Mouse (Mus musculus): ENCODE data around the gene Mbnl3. TPM values are rescaled to one million over a fixed set of nuclear protein-coding genes. Genes with fewer than 3 reads are reported as not detected.

Gene Mbnl3
- total RNA-seq, 4 experiments from 2014 or later, result 0.18 to 0.38 TPM; not detected in 2

Small RNA genes lying within 50 kb of the gene (microRNA-seq; reads per million reads assigned to microRNA genes)
- 0 reads per million in 2 experiments for gene Gm23417

Other genes with a start within 250 kb of the Mbnl3 start
- gene Rap2c, start 188.5 kb downstream of the Mbnl3 start, total RNA-seq (2022), result 10 to 100 TPM; 24.1 to 28.6 (median 27.8) TPM